Mouse (Mus musculus) lung, postnatal 4 days (tissue): ENCODE measurements around the gene Celsr3.

ENCODE experiments used
- DNase-seq, 2 experiments: peaks; one replicate each; pipeline ENCODE4 v3.0.0; 2021

The Celsr3 gene

DNA sequence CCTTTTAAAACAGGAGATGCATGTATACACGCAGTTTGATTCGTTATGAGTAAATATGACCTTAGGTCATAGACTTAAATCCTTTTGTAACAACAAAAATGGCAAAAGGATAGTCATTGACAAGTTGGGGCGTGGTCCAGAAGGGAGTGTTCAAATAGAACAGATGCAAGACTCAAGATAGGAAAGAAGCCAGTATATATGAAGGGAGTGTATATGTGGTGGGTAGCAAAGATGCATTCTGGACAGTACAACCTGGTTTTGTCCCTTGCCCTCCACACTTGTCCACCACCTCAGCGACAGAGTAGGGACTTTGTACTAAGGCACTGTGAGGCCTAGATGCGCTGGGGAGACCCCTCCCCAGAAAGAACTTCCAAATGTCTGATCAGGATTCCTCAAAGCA lies 18.4 kb upstream of the Celsr3 start:
- no peak for DNase-seq

DNA sequence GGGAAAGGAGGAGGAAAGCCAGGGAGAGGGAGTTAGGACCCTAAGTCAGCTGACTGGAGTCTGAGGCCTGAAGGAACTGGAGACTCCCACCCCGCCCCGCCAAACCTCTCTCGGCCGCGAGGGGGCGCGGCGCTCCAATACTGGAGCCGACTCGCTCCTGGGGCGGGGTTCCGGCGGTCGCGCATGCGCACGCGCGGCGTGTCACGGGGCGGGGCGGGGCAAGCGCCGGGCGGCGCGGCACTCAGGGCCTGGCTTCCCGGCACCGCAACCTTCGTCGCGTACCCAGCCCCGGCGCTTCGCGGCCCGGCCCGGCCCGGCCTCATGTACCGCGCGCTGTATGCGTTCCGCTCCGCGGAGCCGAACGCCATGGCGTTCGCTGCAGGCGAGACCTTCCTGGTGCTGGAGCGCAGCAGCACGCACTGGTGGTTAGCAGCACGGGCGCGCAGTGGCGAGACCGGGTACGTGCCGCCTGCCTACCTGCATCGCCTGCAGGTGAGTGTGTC lies 17.9 kb upstream of the Celsr3 start, which contains the start of gene Nckipsd:
Gene Nckipsd, plus strand, starts transcription at position 206 of the 503 bp plus-strand sequence.
- peak; percentile 94 to 97 for DNase-seq

DNA sequence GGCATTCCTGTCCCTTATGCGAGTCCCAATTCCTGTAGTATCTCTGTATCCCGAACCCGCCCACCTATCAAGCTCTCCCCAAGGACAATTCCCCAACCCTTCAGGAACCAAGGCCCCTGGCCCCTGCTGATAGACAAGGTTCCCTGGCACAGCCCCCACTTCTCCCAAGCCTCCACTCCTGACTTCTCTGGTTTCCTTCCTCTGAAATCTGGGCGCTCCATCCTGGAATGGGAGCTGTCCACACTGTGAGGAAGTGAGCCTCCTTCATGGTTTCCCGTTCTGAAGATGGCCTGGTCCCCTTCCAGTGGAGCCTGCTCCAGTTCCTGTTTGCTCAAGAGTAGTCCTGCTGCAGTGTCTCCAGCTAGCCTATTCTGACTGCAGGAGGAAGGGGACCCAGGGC lies 16.9 kb upstream of the Celsr3 start:
- peak; percentile 49 to 50 for DNase-seq

DNA sequence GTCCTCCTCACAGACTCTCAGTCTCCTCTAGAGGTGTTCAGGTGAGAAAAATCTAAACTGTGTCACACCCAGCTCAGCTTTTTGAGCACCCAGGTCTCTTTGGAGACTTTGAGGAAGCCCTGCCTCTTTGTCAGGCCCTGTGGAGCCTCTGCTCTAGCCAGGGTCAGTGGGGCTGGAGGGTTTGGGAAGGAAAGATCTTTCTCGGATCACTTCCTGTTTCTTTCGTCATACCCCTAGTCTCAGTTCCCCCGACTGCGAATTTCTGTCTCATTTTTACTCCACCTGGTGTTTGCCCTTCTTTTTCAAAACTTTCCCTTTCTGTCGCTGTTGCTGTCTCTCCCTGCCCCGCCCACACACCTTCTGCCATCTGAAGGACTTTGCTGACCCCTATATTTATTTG lies 16.4 kb upstream of the Celsr3 start:
- DNase-seq = no peak

DNA sequence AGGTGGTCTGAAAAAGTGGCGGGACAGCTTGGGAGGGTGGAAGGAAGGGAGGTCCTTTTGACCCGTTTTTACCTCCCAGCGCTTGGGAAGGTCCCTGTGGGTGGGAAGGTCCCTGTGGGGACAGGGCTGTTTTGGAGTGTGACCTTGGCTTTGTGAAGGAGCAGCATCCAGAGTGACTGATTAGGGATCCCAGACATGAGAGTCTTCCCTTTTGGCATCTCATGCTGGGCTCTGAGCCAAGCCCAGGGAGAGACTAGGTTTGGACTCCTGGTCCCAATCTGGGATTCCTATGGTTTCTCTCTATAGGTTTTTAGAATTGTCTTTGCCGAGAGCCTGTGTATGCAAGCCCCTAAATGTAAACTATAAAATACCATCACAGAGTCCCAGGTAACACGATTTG lies 15.6 kb upstream of the Celsr3 start:
- DNase-seq = no peak

DNA sequence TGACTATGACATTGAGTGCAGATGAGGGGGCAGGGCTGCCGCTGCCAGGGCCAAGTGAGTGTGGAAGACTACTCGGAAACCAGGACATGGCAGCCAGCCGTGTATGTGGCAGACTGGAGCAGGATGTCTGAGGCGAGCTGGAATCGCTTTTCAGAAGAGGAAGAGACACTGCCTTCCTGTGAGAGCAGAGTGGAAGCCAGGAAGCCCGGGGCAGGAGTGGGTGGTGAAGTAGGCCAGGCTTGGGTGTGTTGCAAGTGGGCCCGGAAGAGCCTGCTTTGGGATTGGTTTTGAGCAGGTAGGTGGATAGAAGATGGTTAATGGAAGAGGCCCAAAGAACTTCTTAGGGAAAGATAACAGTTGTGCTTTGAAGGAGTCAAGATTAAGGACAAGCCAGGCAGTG lies 10.6 kb upstream of the Celsr3 start:
- DNase-seq = no peak

DNA sequence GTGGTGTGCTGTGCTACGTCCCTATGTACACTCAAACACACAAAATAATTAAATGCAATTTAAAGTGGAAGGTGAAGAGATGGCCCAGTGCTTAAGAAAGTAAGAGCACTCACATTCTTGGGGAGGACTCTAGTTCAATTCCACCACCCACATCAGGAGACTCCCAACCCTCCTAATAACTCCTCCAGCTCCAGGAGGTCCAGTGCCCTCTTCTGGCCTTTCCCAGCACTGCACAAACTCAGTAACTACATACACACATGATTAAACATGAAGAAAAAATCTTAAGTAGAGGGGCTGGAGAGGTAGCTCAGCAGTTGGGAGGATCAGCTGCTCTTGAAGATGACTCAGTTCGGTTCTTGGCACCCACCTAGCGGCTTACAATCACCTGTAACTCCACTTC lies 6.6 kb upstream of the Celsr3 start:
- peak; percentile 32 to 66 for DNase-seq

DNA sequence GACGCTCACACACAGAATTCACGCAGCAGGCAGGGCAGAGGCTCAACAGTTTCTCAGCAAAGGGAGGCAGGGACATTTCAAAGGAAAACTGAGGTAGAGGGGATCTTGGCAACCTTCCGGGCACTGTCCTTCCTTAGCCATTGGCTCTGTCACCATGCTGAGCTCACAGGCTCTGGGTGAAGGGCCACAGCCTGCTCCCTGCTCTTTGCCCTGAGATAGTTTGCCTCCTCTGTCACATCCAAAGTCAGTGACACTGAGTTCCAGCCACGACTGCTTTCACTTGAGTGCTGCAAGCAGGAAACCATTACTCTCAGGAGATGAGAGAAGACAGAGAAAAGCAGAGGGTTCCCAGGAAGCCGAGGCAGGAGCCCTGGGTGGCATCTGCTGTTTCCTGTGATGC lies 6.0 kb upstream of the Celsr3 start:
- peak in 1 of 2 experiments; percentile 16 for DNase-seq

DNA sequence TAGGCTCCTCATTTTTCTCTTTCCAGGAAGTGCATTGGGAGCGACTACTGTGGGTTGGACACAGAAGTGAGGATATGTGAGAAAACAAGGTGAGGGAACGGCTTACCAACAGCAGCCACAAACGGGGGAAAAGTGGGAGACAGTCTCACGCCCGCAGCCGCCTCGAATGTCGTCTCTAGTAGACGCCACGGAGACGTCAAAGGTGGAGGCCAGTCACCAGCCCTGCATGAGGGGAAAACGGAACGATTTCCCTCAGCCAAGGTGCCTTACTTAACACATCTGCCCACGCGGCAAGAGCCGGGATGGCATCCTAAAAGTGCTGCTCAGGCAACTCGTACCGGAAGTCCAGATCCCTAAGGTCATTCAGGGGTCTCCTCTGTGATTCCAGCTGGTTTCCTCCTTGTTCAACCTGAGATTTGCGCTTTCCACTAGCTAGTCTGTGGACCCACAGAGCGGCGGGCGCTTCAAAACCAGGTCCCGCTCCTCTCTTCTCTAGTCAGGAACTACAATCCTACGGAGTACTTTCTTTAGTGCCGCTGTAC lies 1.9 kb upstream of the Celsr3 start:
- no peak for DNase-seq

DNA sequence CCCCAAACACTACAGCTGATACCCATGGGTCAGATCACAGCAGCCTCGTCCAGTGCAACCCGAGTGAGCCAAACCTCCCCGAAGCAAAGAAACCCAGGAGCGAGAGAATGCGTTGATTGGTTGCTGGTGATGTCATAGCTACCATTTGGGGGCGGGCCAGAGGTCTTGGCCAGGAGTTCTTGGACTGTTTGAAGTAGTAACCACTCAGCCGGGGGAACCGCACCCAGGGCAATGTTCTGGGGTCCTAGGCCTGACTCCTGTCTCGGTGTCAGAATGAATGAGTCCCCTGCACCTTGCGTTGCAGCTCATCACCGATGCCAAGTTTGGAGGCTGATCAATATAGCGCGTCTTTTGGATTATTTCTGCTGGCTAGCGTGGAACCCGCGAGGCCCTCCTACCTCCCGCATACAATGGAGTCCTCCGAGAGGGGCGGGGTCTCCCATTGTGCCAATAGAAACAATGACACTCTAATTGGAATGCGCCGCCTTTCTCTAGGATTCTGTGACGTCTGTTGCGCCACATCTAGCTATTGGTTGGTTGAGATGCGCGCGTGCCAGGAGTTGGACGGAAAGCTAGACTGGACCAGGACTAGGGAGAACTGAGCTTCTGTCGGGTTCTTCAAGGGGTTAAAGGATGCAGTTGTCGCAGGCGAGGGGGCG lies 1.2 kb upstream of the Celsr3 start:
- no peak for DNase-seq

DNA sequence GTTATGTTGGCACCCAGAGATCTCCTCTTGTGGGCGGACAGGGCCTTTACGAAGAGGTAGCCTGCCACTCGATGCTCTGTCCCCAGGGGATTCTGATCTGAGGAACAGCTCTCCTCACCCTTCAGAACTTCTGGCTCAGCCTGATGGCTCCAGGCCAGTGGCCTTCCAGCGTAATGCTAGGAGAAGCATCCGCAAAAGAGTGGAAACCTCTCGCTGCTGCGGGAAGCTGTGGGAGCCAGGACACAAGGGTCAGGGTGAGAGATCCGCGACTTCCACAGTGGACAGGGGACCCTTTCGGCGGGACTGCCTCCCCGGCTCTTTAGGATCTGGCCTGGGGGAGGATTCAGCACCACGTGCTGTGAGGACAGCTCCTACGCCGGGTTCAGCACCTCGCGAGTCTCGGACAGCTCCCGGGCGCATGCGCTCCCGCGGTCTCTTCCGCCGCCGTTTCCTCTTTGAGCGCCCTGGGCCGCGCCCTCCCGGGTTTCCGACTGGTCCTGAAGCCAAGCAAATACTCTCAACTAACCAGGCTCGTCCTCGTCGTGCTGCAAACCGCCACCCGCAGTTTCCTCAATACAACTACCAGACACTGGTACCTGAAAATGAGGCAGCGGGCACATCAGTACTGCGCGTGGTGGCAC lies 700 bp downstream of the Celsr3 start:
- peak; percentile 85 to 88 for DNase-seq

DNA sequence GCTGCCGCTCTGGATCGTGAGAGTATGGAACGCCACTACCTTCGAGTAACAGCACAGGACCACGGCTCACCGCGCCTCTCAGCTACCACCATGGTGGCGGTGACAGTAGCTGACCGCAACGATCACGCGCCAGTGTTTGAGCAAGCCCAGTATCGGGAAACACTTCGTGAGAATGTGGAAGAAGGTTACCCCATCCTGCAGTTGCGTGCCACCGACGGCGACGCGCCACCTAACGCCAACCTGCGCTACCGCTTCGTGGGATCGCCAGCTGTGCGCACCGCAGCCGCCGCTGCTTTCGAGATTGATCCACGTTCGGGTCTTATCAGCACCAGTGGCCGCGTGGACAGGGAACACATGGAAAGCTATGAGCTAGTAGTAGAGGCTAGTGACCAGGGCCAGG lies 1.3 kb downstream of the Celsr3 start:
- DNase-seq = no peak

DNA sequence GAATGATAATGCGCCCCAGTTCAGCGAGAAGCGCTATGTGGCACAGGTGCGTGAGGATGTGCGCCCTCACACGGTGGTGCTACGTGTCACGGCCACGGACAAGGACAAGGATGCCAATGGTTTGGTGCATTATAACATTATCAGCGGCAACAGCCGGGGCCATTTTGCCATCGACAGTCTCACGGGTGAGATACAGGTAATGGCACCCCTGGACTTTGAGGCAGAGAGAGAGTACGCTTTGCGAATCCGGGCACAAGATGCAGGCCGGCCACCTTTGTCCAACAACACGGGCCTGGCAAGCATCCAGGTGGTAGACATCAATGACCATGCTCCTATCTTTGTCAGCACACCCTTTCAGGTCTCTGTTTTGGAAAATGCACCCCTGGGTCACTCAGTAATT lies 1.8 kb downstream of the Celsr3 start:
- DNase-seq = no peak

DNA sequence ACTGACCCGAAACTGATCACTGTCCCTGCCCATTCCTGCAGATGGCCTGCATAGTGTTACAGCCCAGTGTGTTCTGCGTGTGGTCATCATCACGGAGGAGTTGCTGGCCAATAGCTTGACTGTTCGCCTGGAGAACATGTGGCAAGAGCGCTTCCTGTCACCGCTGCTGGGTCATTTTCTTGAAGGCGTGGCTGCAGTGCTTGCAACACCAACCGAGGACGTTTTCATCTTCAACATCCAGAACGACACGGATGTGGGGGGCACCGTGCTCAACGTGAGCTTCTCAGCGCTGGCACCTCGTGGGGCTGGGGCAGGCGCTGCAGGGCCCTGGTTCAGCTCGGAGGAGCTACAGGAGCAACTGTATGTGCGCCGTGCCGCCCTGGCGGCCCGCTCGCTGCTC lies 5.5 kb downstream of the Celsr3 start:
- peak; percentile 63 to 64 for DNase-seq

DNA sequence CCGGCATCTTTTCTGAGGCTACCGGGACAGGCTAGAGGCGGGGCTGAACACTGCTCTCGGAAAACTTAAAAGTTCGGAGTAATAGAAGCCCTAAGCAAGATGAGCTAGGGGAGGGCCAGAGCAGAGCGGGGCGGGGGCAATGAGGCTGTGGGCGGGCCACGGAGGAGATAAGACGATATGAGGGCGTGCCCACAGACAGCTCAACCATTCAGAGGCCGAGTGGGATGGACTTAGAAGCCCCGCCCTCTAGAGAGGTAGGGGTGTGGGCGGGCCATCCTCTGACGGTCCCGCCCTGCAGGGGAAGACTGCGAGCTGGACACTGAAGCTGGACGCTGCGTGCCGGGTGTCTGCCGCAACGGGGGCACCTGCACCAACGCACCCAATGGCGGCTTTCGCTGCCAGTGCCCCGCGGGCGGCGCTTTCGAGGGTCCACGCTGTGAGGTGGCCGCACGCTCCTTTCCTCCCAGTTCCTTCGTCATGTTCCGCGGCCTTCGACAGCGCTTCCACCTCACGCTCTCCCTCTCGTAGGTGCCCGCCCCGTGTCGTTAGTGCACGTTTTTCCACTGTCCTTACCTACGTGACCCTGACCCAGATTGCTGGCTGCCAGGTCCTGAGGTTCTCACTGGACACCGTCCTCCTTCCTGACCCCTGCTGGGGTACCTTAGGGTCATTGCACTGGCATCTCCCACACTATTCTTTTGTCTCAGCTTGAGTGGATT lies 6.4 kb downstream of the Celsr3 start:
- DNase-seq = peak; percentile 93 to 95

DNA sequence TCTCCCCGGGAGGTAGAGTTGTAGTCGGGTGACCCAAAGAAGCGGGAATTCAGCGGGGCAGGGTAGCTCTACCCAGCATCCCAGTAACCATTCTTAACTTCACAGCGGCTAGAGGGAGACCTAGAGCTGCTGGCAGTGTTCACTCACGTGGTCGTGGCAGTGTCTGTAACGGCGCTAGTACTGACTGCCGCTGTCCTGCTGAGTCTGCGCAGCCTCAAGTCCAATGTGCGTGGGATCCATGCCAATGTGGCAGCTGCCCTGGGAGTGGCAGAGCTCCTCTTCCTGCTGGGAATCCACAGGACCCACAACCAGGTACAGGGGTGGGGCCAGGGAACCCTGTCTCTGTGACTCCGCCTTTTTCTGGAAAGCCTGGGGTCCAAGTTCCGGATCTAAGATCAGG lies 16.9 kb downstream of the Celsr3 start:
- DNase-seq = peak; percentile 59 to 65

DNA sequence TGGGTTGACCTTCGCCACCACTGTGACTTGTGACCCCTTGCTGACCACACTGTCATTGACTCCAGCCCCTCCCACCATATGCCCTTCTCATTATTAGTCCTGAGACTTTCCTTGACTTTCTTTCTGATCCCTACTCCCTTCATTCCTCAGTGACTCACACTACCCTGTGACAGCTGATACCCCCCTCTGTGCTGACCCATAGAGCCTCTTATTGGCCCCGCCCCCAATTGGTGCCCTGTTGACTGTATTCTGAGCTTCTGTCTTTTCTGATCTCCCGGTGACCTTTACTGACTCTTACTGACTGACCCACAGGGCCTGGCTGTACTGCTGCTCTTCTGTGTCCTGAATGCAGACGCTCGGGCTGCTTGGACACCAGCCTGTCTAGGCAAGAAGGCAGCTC lies 19.3 kb downstream of the Celsr3 start:
- no peak for DNase-seq

DNA sequence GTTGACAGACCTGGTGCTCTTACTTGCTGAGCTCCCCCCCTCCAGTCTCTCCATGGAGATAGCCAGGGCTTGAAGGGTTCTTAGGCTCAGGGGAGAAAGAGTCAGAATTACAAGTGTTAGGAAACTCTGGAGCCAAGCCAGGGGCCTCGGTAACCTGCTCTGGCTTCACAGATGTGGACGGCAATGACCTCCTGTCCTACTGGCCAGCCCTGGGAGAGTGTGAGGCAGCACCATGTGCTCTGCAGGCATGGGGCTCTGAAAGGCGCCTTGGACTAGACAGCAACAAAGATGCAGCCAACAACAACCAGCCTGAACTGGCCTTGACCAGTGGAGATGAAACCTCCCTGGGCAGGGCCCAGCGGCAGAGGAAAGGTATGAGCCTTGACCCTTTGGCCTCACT lies 21.3 kb downstream of the Celsr3 start:
- DNase-seq = peak in 1 of 2 experiments; percentile 30

DNA sequence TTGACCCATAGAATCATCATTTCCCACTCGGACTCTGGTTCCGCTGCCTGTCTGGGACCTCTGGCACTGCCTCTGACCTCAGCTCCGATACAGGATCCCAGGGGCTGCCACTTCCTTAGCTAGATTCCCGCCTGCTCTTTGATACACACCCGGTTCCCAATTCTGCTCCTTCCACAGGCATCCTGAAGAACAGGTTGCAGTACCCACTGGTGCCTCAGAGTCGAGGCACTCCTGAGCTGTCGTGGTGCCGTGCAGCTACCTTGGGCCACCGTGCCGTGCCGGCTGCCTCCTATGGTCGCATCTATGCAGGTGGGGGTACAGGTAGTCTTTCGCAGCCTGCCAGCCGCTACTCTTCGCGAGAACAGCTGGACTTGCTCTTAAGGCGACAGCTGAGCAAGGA lies 22.3 kb downstream of the Celsr3 start:
- no peak for DNase-seq

DNA sequence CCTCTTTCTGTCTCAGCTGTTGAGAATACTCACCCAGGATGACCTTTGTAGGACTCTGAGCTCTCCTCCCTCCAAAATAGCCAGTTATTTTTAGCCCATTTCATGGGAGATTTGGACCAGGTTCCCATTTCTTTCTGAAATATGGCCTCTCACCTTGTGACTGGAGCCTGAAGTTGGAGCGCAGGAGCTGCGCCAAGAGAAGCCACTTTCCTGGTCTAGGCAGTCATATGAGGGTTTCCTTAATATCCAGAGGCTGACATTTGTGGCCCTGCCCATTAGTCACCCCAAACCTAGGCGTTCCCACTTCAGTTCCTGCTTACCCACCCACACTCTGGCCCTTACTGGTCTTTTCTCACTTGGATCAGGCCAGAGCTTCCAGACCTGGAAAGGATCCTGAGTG lies 26.9 kb downstream of the Celsr3 start, which contains the start of gene Slc26a6:
Gene Slc26a6, plus strand, starts transcription at position 308 of the 400 bp plus-strand sequence.
- DNase-seq = peak in 1 of 2 experiments; percentile 35

DNA sequence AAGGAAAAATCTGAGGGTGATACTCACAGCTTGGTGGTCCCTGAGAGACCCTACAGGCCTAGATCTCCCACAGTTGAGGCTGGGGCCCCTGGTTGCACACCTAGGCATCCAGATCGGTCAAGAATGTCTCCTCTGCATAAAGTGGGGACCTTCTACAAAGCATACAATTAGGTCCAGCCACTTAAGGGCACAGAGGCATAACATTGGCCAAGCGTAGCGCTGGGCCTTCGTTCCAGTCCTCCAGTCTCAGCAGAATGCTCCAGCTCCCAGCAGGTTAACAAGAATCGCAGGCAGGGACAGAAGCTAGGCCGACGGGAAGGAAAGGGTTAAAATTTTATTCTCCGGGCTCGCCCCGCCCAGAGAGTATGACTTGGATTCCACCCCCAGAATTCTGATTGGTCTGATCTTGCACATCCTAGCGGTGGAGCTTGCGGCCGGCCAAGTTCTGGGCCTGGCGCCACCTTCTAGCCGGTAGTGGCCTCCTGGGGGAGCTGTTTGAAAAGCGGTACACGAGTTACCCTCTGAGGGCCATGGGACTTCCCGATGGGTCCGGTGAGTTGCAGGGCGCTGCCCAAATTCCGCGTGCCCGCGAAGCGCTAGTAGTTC lies 27.6 kb downstream of the Celsr3 start:
- DNase-seq = peak; percentile 93 to 95

DNA sequence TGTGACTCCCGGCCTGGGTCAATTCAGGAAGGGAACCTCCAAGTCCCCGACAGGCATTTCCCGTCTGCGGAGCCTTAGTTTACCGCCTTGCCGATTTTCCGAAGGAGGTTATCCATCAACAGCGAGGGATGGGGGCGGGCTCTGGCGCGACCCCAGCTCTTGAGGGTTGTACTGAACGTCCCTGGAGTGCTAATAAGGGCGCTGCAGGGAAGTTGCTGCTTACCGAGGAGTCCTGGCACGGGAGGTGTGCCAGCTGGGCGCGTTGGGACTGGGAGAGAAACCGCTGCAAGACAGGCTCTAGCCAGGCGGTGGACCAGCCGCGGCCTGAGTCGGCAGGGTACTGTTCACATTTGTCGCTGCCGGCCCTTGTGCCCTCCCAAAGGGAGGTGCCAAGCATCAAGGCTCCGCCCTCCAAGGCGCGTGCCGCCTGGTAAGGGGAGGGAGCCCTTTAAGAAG lies 28.1 kb downstream of the Celsr3 start:
- peak; percentile 91 to 93 for DNase-seq

DNA sequence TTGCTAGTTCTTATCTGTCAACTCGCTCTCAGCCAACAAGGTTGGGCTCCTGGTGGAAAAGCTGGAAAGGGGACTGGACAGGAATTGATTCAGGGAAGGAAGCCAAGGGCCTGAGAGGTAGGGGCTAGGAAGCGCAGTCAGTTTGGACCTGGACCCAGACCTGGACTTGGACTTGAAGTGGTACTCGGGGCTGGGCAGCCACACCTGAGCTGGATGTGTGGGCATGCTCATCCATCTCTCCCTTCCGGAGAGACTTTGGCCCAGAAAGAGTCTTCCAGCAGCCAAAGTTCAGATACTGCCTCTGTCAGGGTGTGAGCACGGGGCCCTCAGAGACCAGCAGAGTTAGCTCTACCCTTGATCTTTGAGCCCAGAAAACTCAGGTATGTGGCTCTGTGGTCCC lies 29.2 kb downstream of the Celsr3 start:
- no peak for DNase-seq
